Mouse (Mus musculus): ENCODE measurements at regions not wholly inside any gene's neighbourhood (a gene's known extent, or its start where the extent isn't known, plus 50 kb on each side); places are given as distances from the start of the nearest gene placed in this dataset.

DNA sequence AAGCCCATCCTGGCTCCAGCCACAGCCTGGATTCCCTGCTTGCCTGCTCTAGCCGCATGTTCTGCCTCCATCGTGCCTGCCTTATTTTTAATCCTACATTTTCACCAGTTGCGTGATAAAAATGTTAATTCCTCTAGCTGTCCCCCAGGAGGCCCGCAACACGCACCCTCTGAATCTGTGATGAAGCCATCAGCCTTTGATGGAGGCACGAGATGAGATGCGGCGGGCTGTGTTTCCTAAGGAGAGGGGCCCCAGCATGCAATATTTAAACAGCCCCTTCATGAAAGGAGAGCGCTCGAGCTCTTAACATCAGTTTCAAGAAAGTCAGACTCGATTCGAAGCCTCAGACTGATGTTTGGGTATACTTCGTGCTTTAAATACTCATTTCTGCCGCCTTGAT lies 76.3 kb downstream of the Nptx2 start:
- WGBS (ENCODE audit: insufficient replicate concordance) = 89% methylated on average over 14 of the region's 14 CpGs
- Histone ChIP-seq H3K36me3 (replicated peaks; ENCODE audit: insufficient read depth, low read length) (no peaks in the 10 kb centered on the region), H3K4me2 (ENCODE audit: low read depth, low read length) (no peak overlapping the region), H3K4me3 (ENCODE audit: low read depth, low read length) (no peak overlapping the region), H3K9me3 (ENCODE audit: low read length) (peaks cover 10% of the 10 kb centered on the region; the same call in 1 of the 2 replicates), H3K27me3 (ENCODE audit: insufficient read depth, low read length) (no peaks in the 10 kb centered on the region), H3K4me1 (ENCODE audit: insufficient read depth) (no peaks in the 10 kb centered on the region), H3K9ac (replicated peaks) (no peak overlapping the region), H3K27ac (ENCODE audit: low read depth) (no peak overlapping the region)
- TF ChIP-seq CTCF (IDR thresholded peaks at IDR 0.05; ENCODE audit: low read depth) (no peak), EP300 (IDR thresholded peaks at IDR 0.05; ENCODE audit: low read depth) (no peak)
- DNase-seq (no peak), ATAC-seq (no peak)

DNA sequence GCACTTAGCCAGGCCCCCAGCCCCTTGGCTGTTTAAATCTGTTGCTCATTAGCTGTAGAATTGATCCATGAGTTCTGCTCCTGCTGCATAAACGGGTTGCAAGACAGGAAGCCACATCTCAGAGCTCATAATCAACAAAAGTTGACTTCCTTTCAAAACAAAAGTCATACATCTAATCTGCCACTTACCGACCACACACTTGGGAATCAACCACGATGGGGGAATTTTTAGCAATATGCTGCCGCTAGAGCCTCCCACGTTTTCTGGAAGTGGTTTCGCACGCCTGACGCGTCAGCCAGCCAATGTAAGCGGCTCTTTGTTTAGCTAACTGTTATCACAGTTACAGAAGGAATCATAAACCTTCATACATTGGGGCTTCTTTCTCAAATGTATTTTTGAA lies 77.7 kb downstream of the Nptx2 start:
- no peaks in the 10 kb centered on the region for H3K36me3 ChIP-seq (replicated peaks; ENCODE audit: insufficient read depth, low read length)
- H3K4me3 ChIP-seq (ENCODE audit: low read depth, low read length) = no peak overlapping the region

DNA sequence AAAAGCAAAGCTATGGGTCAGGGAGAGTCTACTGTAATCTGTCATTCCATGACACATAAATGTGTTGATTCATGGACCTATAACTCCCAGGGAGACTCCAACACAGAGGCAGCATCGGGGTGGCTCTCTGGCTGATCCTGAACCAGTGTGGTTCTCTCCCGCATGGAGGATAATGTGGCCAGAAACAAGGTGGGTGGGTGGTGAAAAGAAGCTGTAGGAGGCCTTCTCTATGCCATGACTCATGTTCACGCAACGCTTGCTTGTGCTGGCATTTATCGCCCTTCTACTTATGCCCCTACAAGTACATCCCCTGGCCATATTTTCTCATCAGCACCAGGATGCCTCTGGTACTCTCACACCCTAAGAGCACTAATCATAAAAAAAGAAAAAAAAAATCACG lies 86.6 kb downstream of the Nptx2 start:
- WGBS (ENCODE audit: insufficient replicate concordance) = 83% methylated on average over 6 of the region's 6 CpGs
- ATAC-seq (no peak), DNase-seq (no peak)
- H3K36me3 ChIP-seq (replicated peaks; ENCODE audit: insufficient read depth, low read length) = no peaks in the 10 kb centered on the region
- no peak overlapping the region for H3K4me2 ChIP-seq (ENCODE audit: low read depth, low read length)
- H3K27ac ChIP-seq (ENCODE audit: low read depth) = no peak overlapping the region
- H3K27me3 ChIP-seq (ENCODE audit: insufficient read depth, low read length) = no peaks in the 10 kb centered on the region
- TF ChIP-seq CTCF (IDR thresholded peaks at IDR 0.05; ENCODE audit: low read depth) (no peak), EP300 (IDR thresholded peaks at IDR 0.05; ENCODE audit: low read depth) (no peak)
- H3K9me3 ChIP-seq (ENCODE audit: low read length) = peaks cover 2% of the 10 kb centered on the region; the same call in 1 of the 2 replicates
- no peak overlapping the region for H3K9ac ChIP-seq (replicated peaks)
- H3K4me3 ChIP-seq (ENCODE audit: low read depth, low read length) = no peak overlapping the region
- no peaks in the 10 kb centered on the region for H3K4me1 ChIP-seq (ENCODE audit: insufficient read depth)

More for the DNA sequence above, 77.7 kb downstream of the Nptx2 start:
- Histone ChIP-seq H3K27ac (ENCODE audit: low read depth) (no peak overlapping the region), H3K9ac (replicated peaks) (no peak overlapping the region), H3K4me2 (ENCODE audit: low read depth, low read length) (no peak overlapping the region), H3K9me3 (ENCODE audit: low read length) (peaks cover 10% of the 10 kb centered on the region; the same call in 1 of the 2 replicates), H3K4me1 (ENCODE audit: insufficient read depth) (no peaks in the 10 kb centered on the region), H3K27me3 (ENCODE audit: insufficient read depth, low read length) (no peaks in the 10 kb centered on the region)
- DNase-seq (no peak), ATAC-seq (no peak)
- WGBS (ENCODE audit: insufficient replicate concordance) = 27% methylated on average over 10 of the region's 10 CpGs
- TF ChIP-seq CTCF (IDR thresholded peaks at IDR 0.05; ENCODE audit: low read depth) (no peak), EP300 (IDR thresholded peaks at IDR 0.05; ENCODE audit: low read depth) (no peak)

DNA sequence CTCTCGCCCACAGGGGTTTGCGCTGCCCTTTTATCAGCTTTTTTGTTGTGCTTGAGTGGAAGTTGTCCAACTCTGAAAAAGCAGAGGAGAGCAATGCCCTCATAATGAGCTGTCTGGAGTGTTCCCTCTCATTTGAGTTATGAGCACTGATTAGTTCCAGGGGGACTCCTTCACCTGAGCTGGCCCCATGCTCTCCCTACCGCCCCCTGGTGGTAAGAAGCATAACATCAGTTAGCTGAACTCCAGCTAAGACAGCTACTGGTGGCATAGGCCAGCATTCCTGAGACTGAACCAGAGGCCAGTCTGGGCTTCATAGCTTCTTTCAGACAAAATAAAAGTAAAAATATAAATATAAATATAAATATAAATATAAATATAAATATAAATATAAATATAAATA lies 92.9 kb downstream of the Nptx2 start:
- Histone ChIP-seq H3K4me1 (ENCODE audit: insufficient read depth) (no peaks in the 10 kb centered on the region), H3K36me3 (replicated peaks; ENCODE audit: insufficient read depth, low read length) (no peaks in the 10 kb centered on the region), H3K9ac (replicated peaks) (no peak overlapping the region), H3K9me3 (ENCODE audit: low read length) (no peaks in the 10 kb centered on the region), H3K27ac (ENCODE audit: low read depth) (no peak overlapping the region), H3K4me2 (ENCODE audit: low read depth, low read length) (no peak overlapping the region), H3K27me3 (ENCODE audit: insufficient read depth, low read length) (no peaks in the 10 kb centered on the region), H3K4me3 (ENCODE audit: low read depth, low read length) (no peak overlapping the region)
- WGBS (ENCODE audit: insufficient replicate concordance) = 62% methylated on average over 3 of the region's 3 CpGs
- ATAC-seq (no peak), DNase-seq (no peak)
- TF ChIP-seq CTCF (IDR thresholded peaks at IDR 0.05; ENCODE audit: low read depth) (peak; percentile 58), EP300 (IDR thresholded peaks at IDR 0.05; ENCODE audit: low read depth) (no peak)

DNA sequence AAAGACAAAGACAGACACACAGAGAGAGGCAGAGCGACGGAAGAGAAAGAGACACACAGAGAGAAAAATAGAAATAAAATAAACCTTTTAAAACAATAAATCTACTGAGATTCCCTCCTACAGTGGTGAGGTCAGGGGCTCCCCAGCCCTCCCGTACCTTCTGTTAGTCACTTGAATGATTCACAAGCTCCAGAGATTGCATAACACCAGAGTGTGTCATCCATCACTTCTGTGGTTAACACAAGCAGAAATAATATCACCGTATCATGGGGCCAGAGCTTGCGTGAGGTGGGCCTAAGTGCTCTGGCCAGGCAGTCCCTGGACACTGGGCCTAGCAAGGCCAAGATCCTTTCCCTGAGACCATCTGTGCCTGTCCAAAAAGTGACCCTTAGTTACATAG lies 93.9 kb downstream of the Nptx2 start:
- no peak overlapping the region for H3K4me3 ChIP-seq (ENCODE audit: low read depth, low read length)
- no peak overlapping the region for H3K9ac ChIP-seq (replicated peaks)
- H3K36me3 ChIP-seq (replicated peaks; ENCODE audit: insufficient read depth, low read length) = no peaks in the 10 kb centered on the region
- no peak for DNase-seq
- WGBS (ENCODE audit: insufficient replicate concordance) = 86% methylated on average over 5 of the region's 5 CpGs
- no peaks in the 10 kb centered on the region for H3K9me3 ChIP-seq (ENCODE audit: low read length)
- H3K4me2 ChIP-seq (ENCODE audit: low read depth, low read length) = no peak overlapping the region
- no peaks in the 10 kb centered on the region for H3K27me3 ChIP-seq (ENCODE audit: insufficient read depth, low read length)
- H3K27ac ChIP-seq (ENCODE audit: low read depth) = no peak overlapping the region
- H3K4me1 ChIP-seq (ENCODE audit: insufficient read depth) = no peaks in the 10 kb centered on the region
- ATAC-seq = no peak
- TF ChIP-seq CTCF (IDR thresholded peaks at IDR 0.05; ENCODE audit: low read depth) (no peak), EP300 (IDR thresholded peaks at IDR 0.05; ENCODE audit: low read depth) (no peak)

DNA sequence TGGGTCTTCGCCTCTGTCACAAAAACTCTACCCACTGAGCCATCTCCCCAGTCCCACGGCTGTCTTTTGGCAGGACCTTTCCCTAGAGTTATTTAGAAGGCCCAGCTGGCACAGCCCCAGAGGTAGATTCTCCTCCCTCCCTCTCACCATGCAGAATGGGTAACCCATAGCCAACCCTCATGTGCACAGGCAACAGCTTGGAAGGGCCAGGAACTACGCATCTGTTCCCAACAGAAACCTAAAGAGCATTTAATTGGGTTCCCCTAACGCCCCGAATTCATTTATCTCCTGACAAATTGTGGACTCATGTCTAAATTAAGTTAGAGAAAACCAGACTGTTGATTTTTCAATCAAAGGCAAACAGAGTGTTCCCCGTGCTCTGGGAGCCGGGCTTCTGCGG lies 97.1 kb downstream of the Nptx2 start:
- ATAC-seq (no peak), DNase-seq (no peak)
- 74% methylated on average over 8 of the region's 8 CpGs for WGBS (ENCODE audit: insufficient replicate concordance)
- H3K4me2 ChIP-seq (ENCODE audit: low read depth, low read length) = no peak overlapping the region
- no peaks in the 10 kb centered on the region for H3K27me3 ChIP-seq (ENCODE audit: insufficient read depth, low read length)
- TF ChIP-seq CTCF (IDR thresholded peaks at IDR 0.05; ENCODE audit: low read depth) (no peak), EP300 (IDR thresholded peaks at IDR 0.05; ENCODE audit: low read depth) (no peak)
- H3K4me1 ChIP-seq (ENCODE audit: insufficient read depth) = no peaks in the 10 kb centered on the region
- H3K9ac ChIP-seq (replicated peaks) = no peak overlapping the region
- no peak overlapping the region for H3K4me3 ChIP-seq (ENCODE audit: low read depth, low read length)
- H3K27ac ChIP-seq (ENCODE audit: low read depth) = no peak overlapping the region
- H3K9me3 ChIP-seq (ENCODE audit: low read length) = no peaks in the 10 kb centered on the region
- no peaks in the 10 kb centered on the region for H3K36me3 ChIP-seq (replicated peaks; ENCODE audit: insufficient read depth, low read length)

DNA sequence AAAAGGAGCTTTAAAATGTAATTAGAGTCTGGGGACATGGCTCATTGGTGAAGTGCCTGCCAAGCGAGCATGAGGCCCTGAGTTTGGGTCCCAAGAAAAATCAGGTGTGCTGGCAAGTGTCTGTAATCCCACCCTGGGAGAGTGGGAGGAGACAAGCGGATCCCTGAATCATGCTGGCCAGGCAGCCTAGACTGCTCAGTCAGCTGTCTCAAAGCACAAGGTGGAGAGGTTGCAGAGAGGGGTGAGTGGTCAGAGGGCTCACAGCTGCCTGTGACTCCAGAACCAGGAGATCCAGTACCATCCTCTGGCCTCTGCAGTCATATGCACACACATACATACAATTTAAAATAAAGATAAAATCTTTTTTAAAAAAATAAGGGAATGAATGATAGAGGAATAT lies 97.7 kb downstream of the Nptx2 start:
- DNase-seq (no peak), ATAC-seq (no peak)
- no peak overlapping the region for H3K4me3 ChIP-seq (ENCODE audit: low read depth, low read length)
- WGBS (ENCODE audit: insufficient replicate concordance) = 72% methylated on average over 2 of the region's 2 CpGs
- H3K27ac ChIP-seq (ENCODE audit: low read depth) = no peak overlapping the region
- H3K27me3 ChIP-seq (ENCODE audit: insufficient read depth, low read length) = no peaks in the 10 kb centered on the region
- no peaks in the 10 kb centered on the region for H3K36me3 ChIP-seq (replicated peaks; ENCODE audit: insufficient read depth, low read length)
- no peak overlapping the region for H3K9ac ChIP-seq (replicated peaks)
- H3K4me2 ChIP-seq (ENCODE audit: low read depth, low read length) = no peak overlapping the region
- TF ChIP-seq CTCF (IDR thresholded peaks at IDR 0.05; ENCODE audit: low read depth) (no peak), EP300 (IDR thresholded peaks at IDR 0.05; ENCODE audit: low read depth) (no peak)
- H3K9me3 ChIP-seq (ENCODE audit: low read length) = no peaks in the 10 kb centered on the region
- H3K4me1 ChIP-seq (ENCODE audit: insufficient read depth) = no peaks in the 10 kb centered on the region
